Mouse (Mus musculus): ENCODE measurements around the gene Gm5797.
"Not testable (repeated sequence)": the region's sequence is repeated elsewhere in the genome, so short reads cannot be mapped to it uniquely, and the experiment has no call there.

- not testable (repeated sequence) for TF ChIP-seq CTCF (IDR thresholded peaks at IDR 0.05; ENCODE audit: borderline replicate concordance, insufficient read depth, low read depth, low read length); POLR2A (IDR thresholded peaks at IDR 0.05; ENCODE audit: borderline replicate concordance, insufficient read depth, low read length)
Observed at GRCm38 (mm10) chr14:7332295-7332694, at the start of gene Gm5797.

All from cerebellum, adult 2 months (tissue).